In the genomic region with DNA sequence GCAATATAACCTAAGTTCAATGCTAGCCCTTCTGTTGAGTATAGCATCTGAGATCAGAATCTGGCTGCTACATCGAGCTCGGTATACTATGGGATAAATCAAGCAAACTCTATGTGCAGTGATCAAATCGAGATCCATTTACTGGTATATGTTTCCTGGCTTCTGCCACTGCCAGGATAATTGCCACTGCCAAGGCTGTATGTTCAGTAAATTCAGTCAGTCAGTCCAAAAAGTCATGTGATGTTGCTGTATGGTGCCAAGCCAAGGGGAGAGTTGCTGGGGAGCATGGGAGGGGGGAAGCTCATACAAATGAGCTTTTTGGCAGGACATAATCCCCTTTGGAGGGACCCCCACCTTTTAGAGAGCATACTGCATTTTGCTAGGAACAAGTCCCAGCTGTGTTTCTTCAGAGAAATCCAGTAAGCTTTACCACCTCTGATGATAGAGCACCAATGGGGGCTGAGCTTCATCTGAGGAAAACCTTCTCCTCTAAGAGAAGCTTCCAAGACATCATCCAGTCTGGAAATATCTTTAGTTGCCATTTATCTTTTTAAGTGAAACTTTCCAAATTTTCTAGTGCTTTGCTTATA, we compare ENCODE assay signal across 18 mouse cellular contexts.
DNase-seq lines count a peak whose midpoint lies in the region; ATAC-seq and TF ChIP-seq lines count a peak whose summit lies in the region.
"Had no signal": no experiment of that assay in that cellular context is flagged by ENCODE, and none has a peak within 500 bp of the region (broad histone marks: within the 10 kb centered on the region; RNA-seq: fewer than 3 reads in every experiment).

No protein-coding gene starts in this region.

- no peaks in the 10 kb centered on the region for H3K27me3 ChIP-seq in hindbrain, embryonic 15.5 days
- no peaks in the 10 kb centered on the region for H3K27me3 ChIP-seq in hindbrain, embryonic 13.5 days
- H3K27me3 ChIP-seq in lung, embryonic 16.5 days (ENCODE audit: control insufficient read depth, insufficient read depth, low read depth, low read length), result no peaks in the 10 kb centered on the region
- H3K27me3 ChIP-seq in forebrain, postnatal 0 days (ENCODE audit: insufficient read depth, low read length), result no peaks in the 10 kb centered on the region
- H3K27me3 ChIP-seq: embryonic facial prominence, embryonic 12.5 days; liver, embryonic 13.5 days had no signal

- H3K4me1 ChIP-seq in hindbrain, embryonic 15.5 days (replicated peaks), result no peaks in the 10 kb centered on the region
- no peaks in the 10 kb centered on the region for H3K4me1 ChIP-seq in hindbrain, embryonic 13.5 days (replicated peaks)
- H3K4me1 ChIP-seq in lung, embryonic 16.5 days (replicated peaks; ENCODE audit: control insufficient read depth, insufficient read depth, low read length), result no peaks in the 10 kb centered on the region
- H3K4me1 ChIP-seq in lung, adult 2 months (ENCODE audit: control insufficient read depth, insufficient read depth, low read length), result no peaks in the 10 kb centered on the region
- no peaks in the 10 kb centered on the region for H3K4me1 ChIP-seq in forebrain, postnatal 0 days (ENCODE audit: insufficient read depth)
- H3K4me1 ChIP-seq: embryonic facial prominence, embryonic 12.5 days; liver, embryonic 13.5 days had no signal

- peak; percentile 56; the same call in 1 of the 2 replicates for ATAC-seq in hindbrain, embryonic 15.5 days (ENCODE audit: low FRiP score, low read depth)
- ATAC-seq in hindbrain, embryonic 13.5 days (ENCODE audit: low FRiP score), result no peak
- ATAC-seq in lung, embryonic 16.5 days (ENCODE audit: low read depth), result peak; percentile 51; the same call in 1 of the 2 replicates
- peak; percentile 76 for ATAC-seq in forebrain, postnatal 0 days
- ATAC-seq: CD4-positive, CD25-positive, alpha-beta regulatory T cell, adult 4 months; intestine, postnatal 0 days had no signal

- H3K27ac ChIP-seq in hindbrain, embryonic 15.5 days (replicated peaks), result no peak overlapping the region
- no peak overlapping the region for H3K27ac ChIP-seq in hindbrain, embryonic 13.5 days
- no peak overlapping the region for H3K27ac ChIP-seq in lung, embryonic 16.5 days (ENCODE audit: low read length)
- H3K27ac ChIP-seq in forebrain, postnatal 0 days (ENCODE audit: low read depth, low read length), result no peak overlapping the region
- H3K27ac ChIP-seq: embryonic facial prominence, embryonic 12.5 days; liver, embryonic 13.5 days had no signal

- DNase-seq in cerebellum, adult 9-10 months, result peak; percentile 47
- no peak for DNase-seq in cerebellum, adult 8-10 months
- DNase-seq in lung, adult 2 months, result no peak
- peak; percentile 44 for DNase-seq in forebrain, postnatal 0 days
- DNase-seq in spleen, postnatal 10 days (ENCODE audit: low spot score in 2 of 2), result no peak
- DNase-seq: adrenal gland, postnatal 14 days; gastrocnemius, postnatal 36 days; kidney, postnatal 36 days; layer of hippocampus, postnatal 36 days; liver, embryonic 13.5 days; lung, postnatal 10 days had no signal

- H3K4me3 ChIP-seq in hindbrain, embryonic 15.5 days, result no peak overlapping the region
- H3K4me3 ChIP-seq in hindbrain, embryonic 13.5 days, result no peak overlapping the region
- no peak overlapping the region for H3K4me3 ChIP-seq in lung, embryonic 16.5 days (ENCODE audit: low read length)
- H3K4me3 ChIP-seq in lung, adult 2 months (replicated peaks; ENCODE audit: extremely low read depth, low read depth, low read length), result no peak overlapping the region
- H3K4me3 ChIP-seq in forebrain, postnatal 0 days (ENCODE audit: low read depth, low read length), result no peak overlapping the region
- H3K4me3 ChIP-seq: embryonic facial prominence, embryonic 12.5 days; liver, embryonic 13.5 days had no signal

- TF ChIP-seq POLR2A in lung, adult 2 months (IDR thresholded peaks at IDR 0.05; ENCODE audit: borderline replicate concordance, extremely low read depth, low read depth, low read length), result no peak

- no peak overlapping the region for H3K4me2 ChIP-seq in hindbrain, embryonic 15.5 days
- no peak overlapping the region for H3K4me2 ChIP-seq in hindbrain, embryonic 13.5 days
- H3K4me2 ChIP-seq in lung, embryonic 16.5 days (ENCODE audit: low read depth, low read length), result no peak overlapping the region
- no peak overlapping the region for H3K4me2 ChIP-seq in forebrain, postnatal 0 days (ENCODE audit: low read depth)
- H3K4me2 ChIP-seq: embryonic facial prominence, embryonic 12.5 days; liver, embryonic 13.5 days; midbrain, embryonic 11.5 days had no signal

- no peak for TF ChIP-seq CTCF in lung, adult 2 months (IDR thresholded peaks at IDR 0.05; ENCODE audit: insufficient read depth, low read length)
- no peak for TF ChIP-seq CTCF in forebrain, postnatal 0 days (IDR thresholded peaks at IDR 0.05; ENCODE audit: low read depth)

- H3K9me3 ChIP-seq in hindbrain, embryonic 15.5 days, result no peaks in the 10 kb centered on the region
- no peaks in the 10 kb centered on the region for H3K9me3 ChIP-seq in hindbrain, embryonic 13.5 days
- H3K9me3 ChIP-seq in lung, embryonic 16.5 days (ENCODE audit: control insufficient read depth, low read length), result no peaks in the 10 kb centered on the region
- H3K9me3 ChIP-seq in forebrain, postnatal 0 days (ENCODE audit: low read length), result no peaks in the 10 kb centered on the region
- H3K9me3 ChIP-seq: embryonic facial prominence, embryonic 12.5 days; liver, embryonic 13.5 days had no signal

- H3K36me3 ChIP-seq in hindbrain, embryonic 15.5 days, result no peaks in the 10 kb centered on the region
- no peaks in the 10 kb centered on the region for H3K36me3 ChIP-seq in hindbrain, embryonic 13.5 days
- H3K36me3 ChIP-seq in lung, embryonic 16.5 days (ENCODE audit: control insufficient read depth, insufficient read depth, low read length), result no peaks in the 10 kb centered on the region
- H3K36me3 ChIP-seq in forebrain, postnatal 0 days (ENCODE audit: insufficient read depth), result no peaks in the 10 kb centered on the region
- H3K36me3 ChIP-seq: embryonic facial prominence, embryonic 12.5 days; liver, embryonic 13.5 days had no signal

- no peak overlapping the region for H3K9ac ChIP-seq in hindbrain, embryonic 15.5 days
- no peak overlapping the region for H3K9ac ChIP-seq in hindbrain, embryonic 13.5 days
- H3K9ac ChIP-seq in lung, embryonic 16.5 days (ENCODE audit: low read length), result no peak overlapping the region
- no peak overlapping the region for H3K9ac ChIP-seq in forebrain, postnatal 0 days
- H3K9ac ChIP-seq: embryonic facial prominence, embryonic 12.5 days; liver, embryonic 13.5 days had no signal

- 74% methylated on average over 3 of the region's 3 CpGs for WGBS in hindbrain, embryonic 15.5 days
- WGBS in hindbrain, embryonic 13.5 days, result 90% methylated on average over 3 of the region's 3 CpGs
- 57% methylated on average over 3 of the region's 3 CpGs for WGBS in lung, embryonic 16.5 days
- WGBS in lung, adult 2 months, result 56% methylated on average over 3 of the region's 3 CpGs
- 46% methylated on average over 3 of the region's 3 CpGs for WGBS in forebrain, postnatal 0 days

Comparison
In these comparisons a context has a peak if more than half of its experiments do, and no peak if none do; other contexts are left out.
1. DNase-seq: peak in cerebellum, adult 9-10 months (single experiment) and forebrain, postnatal 0 days (single experiment); none in cerebellum, adult 8-10 months (single experiment), lung, adult 2 months (single experiment) and spleen, postnatal 10 days (0 of 2).